Mouse (Mus musculus): ENCODE results near the gene Dctn2. TPM values are rescaled to one million over a fixed set of nuclear protein-coding genes. Genes with fewer than 3 reads are reported as not detected.

Gene Dctn2
- polyA plus RNA-seq, 1 experiment = 304 TPM

DNA sequence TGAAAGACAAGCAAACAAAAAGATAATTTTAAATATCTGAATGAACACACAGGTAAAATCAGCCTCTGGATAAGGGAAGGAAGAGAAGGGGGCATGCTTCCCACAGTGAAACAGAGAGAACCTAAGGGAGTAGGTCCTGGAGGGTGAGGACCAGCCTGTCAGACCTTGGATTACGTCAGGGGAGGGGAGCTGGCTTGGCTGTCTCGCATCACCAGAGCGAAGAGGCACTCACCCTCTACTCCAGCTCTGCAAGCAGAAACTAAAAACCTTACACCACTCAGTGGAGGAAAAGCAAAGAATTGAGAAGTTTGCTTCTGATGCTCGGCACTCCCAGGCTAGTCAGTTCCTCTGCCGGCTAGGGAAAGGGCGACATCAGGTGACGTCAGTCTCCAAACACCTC lies 53.8 kb downstream of the Dctn2 start:
- no peak overlapping the region for H3K4me3 ChIP-seq (ENCODE audit: insufficient read depth, low read length)
- H3K27ac ChIP-seq (ENCODE audit: insufficient read depth, low read length) = no peak overlapping the region
- no peaks in the 10 kb centered on the region for H3K4me1 ChIP-seq (ENCODE audit: control insufficient read depth, insufficient read depth, low read length)
- no peak for TF ChIP-seq CTCF (IDR thresholded peaks at IDR 0.05; ENCODE audit: extremely low read depth, insufficient read depth, low read length)

DNA sequence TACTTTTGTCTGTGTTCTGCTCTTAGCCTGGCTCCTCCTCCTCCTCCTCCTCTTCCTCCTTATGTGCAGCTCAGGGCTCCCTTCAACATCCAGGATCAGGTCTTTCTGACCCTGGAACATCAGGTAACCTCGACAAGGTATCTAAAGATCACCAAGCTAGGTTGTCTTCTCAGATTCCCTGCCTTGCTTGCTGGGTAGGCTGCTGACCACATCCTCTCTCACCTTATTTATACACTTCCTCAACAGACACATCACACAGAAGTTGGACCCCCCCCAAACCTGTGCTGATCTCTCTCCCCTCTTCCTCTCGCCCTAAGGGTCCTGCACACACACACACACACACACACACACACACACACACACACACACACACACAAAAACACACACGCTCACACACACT lies 55.5 kb downstream of the Dctn2 start, which contains the start of gene Arhgap9:
Arhgap9 (plus strand) TSS at position 344 of the 400 bp plus-strand sequence.
- no peak within 1 kb of the TSS for H3K4me3 ChIP-seq (ENCODE audit: insufficient read depth, low read length)
- H3K4me1 ChIP-seq (ENCODE audit: control insufficient read depth, insufficient read depth, low read length) = no peaks in the 10 kb centered on the region

GRCm38 (mm10) chr10:127322178-127322577 lies 56.0 kb downstream of the Dctn2 start:
- TF ChIP-seq CTCF (IDR thresholded peaks at IDR 0.05; ENCODE audit: extremely low read depth, insufficient read depth, low read length) (no peak), POLR2A (IDR thresholded peaks at IDR 0.05; ENCODE audit: extremely low read depth, insufficient read depth, low read length) (no peak)
- no peak overlapping the region for H3K4me3 ChIP-seq (ENCODE audit: insufficient read depth, low read length)
- H3K27ac ChIP-seq (ENCODE audit: insufficient read depth, low read length) = no peak overlapping the region

More for the DNA sequence above, 55.5 kb downstream of the Dctn2 start, which contains the start of gene Arhgap9:
- TF ChIP-seq POLR2A (IDR thresholded peaks at IDR 0.05; ENCODE audit: extremely low read depth, insufficient read depth, low read length) (no peak), CTCF (IDR thresholded peaks at IDR 0.05; ENCODE audit: extremely low read depth, insufficient read depth, low read length) (no peak)
- no peak within 1 kb of the TSS for H3K27ac ChIP-seq (ENCODE audit: insufficient read depth, low read length)

GRCm38 (mm10) chr10:127322669-127323068 lies 56.5 kb downstream of the Dctn2 start:
- no peak for TF ChIP-seq POLR2A (IDR thresholded peaks at IDR 0.05; ENCODE audit: extremely low read depth, insufficient read depth, low read length)
- no peak for TF ChIP-seq CTCF (IDR thresholded peaks at IDR 0.05; ENCODE audit: extremely low read depth, insufficient read depth, low read length)
- no peak overlapping the region for H3K27ac ChIP-seq (ENCODE audit: insufficient read depth, low read length)
- no peak overlapping the region for H3K4me3 ChIP-seq (ENCODE audit: insufficient read depth, low read length)
- no peaks in the 10 kb centered on the region for H3K4me1 ChIP-seq (ENCODE audit: control insufficient read depth, insufficient read depth, low read length)

More at GRCm38 (mm10) chr10:127322178-127322577, 56.0 kb downstream of the Dctn2 start:
- no peaks in the 10 kb centered on the region for H3K4me1 ChIP-seq (ENCODE audit: control insufficient read depth, insufficient read depth, low read length)

- Histone ChIP-seq H3K4me1 (ENCODE audit: control insufficient read depth, insufficient read depth, low read length) (no peaks in the 10 kb centered on the region), H3K4me3 (ENCODE audit: insufficient read depth, low read length) (no peak overlapping the region), H3K27ac (ENCODE audit: insufficient read depth, low read length) (no peak overlapping the region)
- no peak for TF ChIP-seq CTCF (IDR thresholded peaks at IDR 0.05; ENCODE audit: extremely low read depth, insufficient read depth, low read length)
- TF ChIP-seq POLR2A (IDR thresholded peaks at IDR 0.05; ENCODE audit: extremely low read depth, insufficient read depth, low read length) = no peak
Measured at GRCm38 (mm10) chr10:127323131-127323855, 57.1 kb downstream of the Dctn2 start.

DNA sequence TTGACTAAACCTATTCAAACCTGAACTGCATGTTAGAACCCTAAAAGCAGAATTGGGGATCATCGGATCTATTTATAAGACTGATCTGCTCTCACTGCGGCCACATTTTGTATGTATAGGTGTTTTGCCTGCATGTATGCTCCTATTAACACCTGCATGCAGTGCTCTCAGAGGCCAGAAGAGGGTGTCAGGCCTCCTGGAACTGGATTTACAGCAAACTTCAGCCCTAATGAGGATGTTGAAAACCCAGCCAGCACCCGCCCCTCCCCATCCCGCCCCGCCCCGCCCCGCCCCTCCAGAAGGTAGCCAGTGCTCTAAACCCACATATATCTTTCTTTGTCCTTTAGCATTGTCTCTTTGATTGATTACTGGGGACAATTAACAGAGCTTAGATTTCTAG lies 58.3 kb downstream of the Dctn2 start:
- no peak overlapping the region for H3K4me3 ChIP-seq (ENCODE audit: insufficient read depth, low read length)

GRCm38 (mm10) chr10:127325454-127326016 lies 59.4 kb downstream of the Dctn2 start:
- Histone ChIP-seq H3K4me1 (ENCODE audit: control insufficient read depth, insufficient read depth, low read length) (no peaks in the 10 kb centered on the region), H3K4me3 (ENCODE audit: insufficient read depth, low read length) (no peak overlapping the region), H3K27ac (ENCODE audit: insufficient read depth, low read length) (no peak overlapping the region)
- TF ChIP-seq CTCF (IDR thresholded peaks at IDR 0.05; ENCODE audit: extremely low read depth, insufficient read depth, low read length) (no peak), POLR2A (IDR thresholded peaks at IDR 0.05; ENCODE audit: extremely low read depth, insufficient read depth, low read length) (no peak)

More for the DNA sequence above, 58.3 kb downstream of the Dctn2 start:
- Histone ChIP-seq H3K27ac (ENCODE audit: insufficient read depth, low read length) (no peak overlapping the region), H3K4me1 (ENCODE audit: control insufficient read depth, insufficient read depth, low read length) (no peaks in the 10 kb centered on the region)
- TF ChIP-seq CTCF (IDR thresholded peaks at IDR 0.05; ENCODE audit: extremely low read depth, insufficient read depth, low read length) (peak; percentile 31; the same call in 1 of the 2 replicates), POLR2A (IDR thresholded peaks at IDR 0.05; ENCODE audit: extremely low read depth, insufficient read depth, low read length) (no peak)

GRCm38 (mm10) chr10:127326017-127326801 lies 60.0 kb downstream of the Dctn2 start:
- Histone ChIP-seq H3K4me3 (ENCODE audit: insufficient read depth, low read length) (peak overlapping the region; percentile 5; the same call in 1 of the 2 replicates), H3K27ac (ENCODE audit: insufficient read depth, low read length) (no peak overlapping the region), H3K4me1 (ENCODE audit: control insufficient read depth, insufficient read depth, low read length) (no peaks in the 10 kb centered on the region)
- no peak for TF ChIP-seq POLR2A (IDR thresholded peaks at IDR 0.05; ENCODE audit: extremely low read depth, insufficient read depth, low read length)
- TF ChIP-seq CTCF (IDR thresholded peaks at IDR 0.05; ENCODE audit: extremely low read depth, insufficient read depth, low read length) = no peak

GRCm38 (mm10) chr10:127326828-127327227 lies 60.7 kb downstream of the Dctn2 start:
- H3K4me3 ChIP-seq (ENCODE audit: insufficient read depth, low read length) = peak overlapping the region; percentile 5; the same call in 1 of the 2 replicates
- H3K4me1 ChIP-seq (ENCODE audit: control insufficient read depth, insufficient read depth, low read length) = no peaks in the 10 kb centered on the region
- no peak overlapping the region for H3K27ac ChIP-seq (ENCODE audit: insufficient read depth, low read length)
- TF ChIP-seq POLR2A (IDR thresholded peaks at IDR 0.05; ENCODE audit: extremely low read depth, insufficient read depth, low read length) (no peak), CTCF (IDR thresholded peaks at IDR 0.05; ENCODE audit: extremely low read depth, insufficient read depth, low read length) (no peak)

Measured in cortical plate, adult 2 months (tissue).